Mouse (Mus musculus) NIH3T3 (cell line): ENCODE results near the gene Nop9.
A peak's percentile ranks its signal among the peaks of the same experiment; 100 is the strongest.

Experiments
- DNase-seq: peaks from one replicate; pipeline ENCODE4 v3.0.0-alpha.2; 2012; ENCODE audit warnings: low read depth

Nop9 gene

GRCm38 (mm10) chr14:55727889-55728685 lies 17.4 kb upstream of the Nop9 start:
- DNase-seq = no peak

DNA sequence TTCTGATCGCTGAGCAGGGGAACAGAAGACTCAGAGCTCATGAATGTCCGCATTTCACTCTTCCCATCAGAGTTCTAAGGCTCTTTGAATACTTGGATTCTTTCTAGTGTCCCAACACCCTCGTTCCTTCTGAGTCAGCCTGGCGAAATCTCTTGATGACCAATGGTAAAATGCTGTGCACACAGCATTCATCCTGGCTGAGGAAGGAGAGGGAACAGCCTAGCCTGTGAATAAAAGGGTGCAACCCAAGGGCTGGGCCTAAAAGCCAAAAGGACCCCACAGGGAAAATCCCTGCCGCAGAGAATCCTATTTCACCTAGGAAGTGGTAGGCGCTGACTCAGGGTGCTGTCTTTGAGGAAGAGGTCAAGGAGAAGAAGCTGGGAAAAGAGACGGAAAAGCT lies 15.4 kb upstream of the Nop9 start:
- DNase-seq = peak; percentile 74

DNA sequence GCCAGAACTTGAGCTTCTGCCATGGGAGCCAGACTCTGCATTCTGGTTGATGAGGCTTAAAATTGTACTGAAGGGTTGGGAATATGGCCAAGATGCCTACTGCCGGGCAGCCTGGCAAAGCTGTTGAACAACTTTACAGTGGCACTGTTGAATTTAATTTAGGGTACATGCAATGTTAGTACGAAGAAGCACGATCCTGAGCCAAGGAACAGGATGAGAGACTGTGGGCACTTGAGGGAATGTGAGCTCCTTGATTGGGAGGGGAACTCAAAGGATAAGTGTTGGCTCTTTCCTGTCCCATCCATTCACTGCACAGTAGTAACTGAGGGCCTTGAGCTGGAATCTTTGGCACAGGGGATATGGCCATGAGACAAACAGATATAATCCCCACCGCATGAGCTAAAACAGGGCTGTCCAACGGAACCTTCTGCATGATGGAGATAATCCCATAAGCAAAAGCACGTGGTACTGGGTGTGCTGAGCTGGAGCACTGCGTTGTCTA lies 14.9 kb upstream of the Nop9 start:
- no peak for DNase-seq

GRCm38 (mm10) chr14:55733889-55734288 lies 11.6 kb upstream of the Nop9 start:
- DNase-seq = no peak

DNA sequence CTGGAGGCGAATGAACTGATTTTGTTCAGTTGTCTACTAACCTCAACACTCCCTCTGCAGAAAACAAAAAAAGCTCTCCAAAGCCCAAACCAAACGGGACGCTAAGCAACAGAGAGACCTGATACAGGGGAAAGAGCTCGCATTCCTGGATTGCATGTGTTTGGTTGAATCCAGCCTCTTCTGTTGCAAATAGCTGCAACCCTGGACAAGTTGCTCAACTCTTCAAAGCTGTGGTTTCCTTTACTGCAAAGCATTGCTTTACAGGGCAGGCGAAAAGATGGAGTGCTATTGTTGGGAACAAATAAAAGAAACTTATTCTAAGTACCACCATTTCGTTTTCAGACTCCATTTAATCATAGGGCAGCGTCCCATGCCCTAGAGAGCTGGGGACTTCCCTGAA lies 10.6 kb upstream of the Nop9 start:
- DNase-seq = peak; percentile 6

- no peak for DNase-seq
Measured at GRCm38 (mm10) chr14:55735334-55735733, 10.2 kb upstream of the Nop9 start.

DNA sequence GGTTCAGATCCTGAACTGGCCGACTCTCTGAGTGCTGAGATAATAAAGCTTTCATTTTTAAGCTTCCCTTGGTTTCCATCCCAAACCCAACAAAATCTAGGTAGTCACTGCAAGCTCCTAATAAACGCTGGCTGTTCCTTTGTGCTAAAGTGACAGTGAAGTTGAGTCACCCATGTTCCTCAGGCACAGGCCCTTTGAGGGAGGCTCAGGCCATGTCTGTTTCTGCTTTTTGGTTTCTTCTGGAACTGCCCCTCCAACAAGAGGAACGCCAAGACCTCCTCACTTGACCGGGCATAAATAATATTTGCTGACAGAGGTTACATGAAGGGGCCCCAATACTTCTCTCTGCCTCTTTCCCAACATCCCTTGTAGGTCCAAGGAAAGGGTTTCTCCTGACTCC lies 9.7 kb upstream of the Nop9 start:
- DNase-seq = no peak

DNA sequence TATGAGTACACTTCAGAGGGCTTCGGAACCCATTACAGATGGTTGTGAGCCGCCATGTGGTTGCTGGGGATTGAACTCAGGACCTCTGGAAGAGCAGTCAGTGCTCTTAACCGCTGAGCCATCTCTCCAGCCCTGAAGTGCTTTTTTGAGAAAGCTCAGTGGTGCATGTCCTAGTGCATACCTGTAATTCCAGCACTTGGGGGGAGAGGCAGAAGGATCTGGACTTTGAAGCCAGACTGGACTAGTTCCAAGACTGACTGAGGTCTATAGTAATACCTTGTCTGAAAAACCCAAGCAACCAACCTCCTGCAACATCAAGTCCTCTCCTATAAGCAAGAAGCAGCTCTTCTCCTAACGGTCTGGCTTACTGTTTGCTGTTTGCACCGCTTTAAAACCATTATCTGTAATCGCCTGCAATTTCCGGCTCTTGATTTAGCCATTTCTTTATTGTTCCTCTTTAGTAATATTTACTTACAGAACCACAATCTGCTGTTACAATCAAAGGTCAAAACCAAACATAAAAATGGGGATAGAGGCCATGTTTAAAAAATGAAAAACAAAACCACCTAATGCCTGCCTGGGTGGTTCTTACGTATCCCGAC lies 8.3 kb upstream of the Nop9 start:
- DNase-seq = no peak

DNA sequence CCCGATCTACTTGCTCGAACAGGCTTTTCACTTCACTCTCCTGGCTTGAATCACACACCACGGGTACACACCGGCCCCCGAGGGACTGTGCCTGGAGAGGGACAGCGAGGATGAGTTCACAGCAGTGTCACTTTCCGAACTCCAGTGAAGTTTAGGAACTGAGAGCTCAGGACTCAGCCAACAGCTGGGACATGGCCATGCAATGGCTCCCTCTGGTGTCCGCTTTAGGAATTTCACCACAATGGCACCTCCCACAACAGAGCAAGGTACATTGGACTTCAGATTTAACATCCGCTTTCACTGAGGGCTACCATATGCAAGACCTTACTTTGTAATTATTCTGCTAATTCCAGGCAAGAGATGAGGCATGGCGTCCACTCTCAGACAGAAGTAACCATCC lies 1.8 kb upstream of the Nop9 start:
- DNase-seq = peak; percentile 91

DNA sequence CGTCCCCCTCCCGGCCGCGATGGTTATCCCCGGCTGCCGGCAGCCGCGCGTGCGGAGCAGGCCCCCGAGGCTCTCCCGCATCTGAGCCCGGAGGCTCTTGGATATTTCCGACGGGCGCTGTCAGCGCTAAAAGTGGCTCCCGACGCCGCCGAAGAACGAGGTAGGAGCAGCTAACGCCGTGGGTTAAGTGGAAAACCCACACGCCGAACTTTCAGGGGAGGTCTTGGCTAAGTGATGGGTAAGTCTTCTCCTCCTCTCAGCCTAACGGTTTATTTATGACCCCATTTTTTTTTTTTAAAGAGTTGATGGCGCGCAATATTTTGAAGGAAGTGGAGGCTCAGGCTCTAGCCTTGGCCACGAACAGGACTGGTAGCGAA lies 356 bp downstream of the Nop9 start:
- no peak for DNase-seq

DNA sequence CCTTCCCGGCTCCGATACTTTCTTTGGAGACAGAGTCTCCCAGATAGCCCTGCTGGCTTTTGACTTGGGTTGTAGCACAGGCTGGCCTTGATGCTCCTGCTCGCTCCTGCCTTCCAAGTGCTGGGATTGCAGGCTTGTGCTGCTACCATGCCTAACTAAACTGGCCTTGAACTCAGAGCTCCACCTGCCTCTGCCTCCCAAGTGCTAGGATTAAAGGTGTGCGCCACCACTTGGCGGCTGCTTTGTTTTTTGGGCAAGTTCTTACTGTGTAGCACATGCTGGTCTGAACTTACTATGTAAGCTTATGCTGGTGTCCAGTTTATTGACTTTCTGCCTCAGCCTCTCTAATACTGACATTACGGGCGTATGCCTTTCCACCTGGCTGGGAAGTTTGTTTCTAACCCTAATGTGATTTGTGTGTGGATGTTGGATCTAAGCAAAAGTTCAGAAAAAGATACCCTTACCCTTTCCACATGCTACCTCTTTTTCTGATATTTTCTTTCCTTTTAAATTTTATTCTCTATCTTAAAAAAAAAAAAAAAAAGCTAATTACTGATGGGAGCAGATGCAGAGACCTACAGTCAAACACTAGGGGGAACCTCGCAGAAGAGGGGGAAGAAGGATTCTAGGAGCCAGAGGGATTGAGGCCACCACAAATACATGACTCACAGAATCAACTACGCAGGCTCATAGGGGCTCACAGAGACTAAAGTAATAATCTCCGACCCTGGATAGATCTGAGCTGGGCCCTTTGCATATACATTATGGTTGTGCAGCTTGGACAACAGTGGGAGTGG lies 1.8 kb downstream of the Nop9 start:
- DNase-seq = peak; percentile 40

- DNase-seq = no peak
Measured at GRCm38 (mm10) chr14:55757566-55757965, 12.1 kb downstream of the Nop9 start.

DNA sequence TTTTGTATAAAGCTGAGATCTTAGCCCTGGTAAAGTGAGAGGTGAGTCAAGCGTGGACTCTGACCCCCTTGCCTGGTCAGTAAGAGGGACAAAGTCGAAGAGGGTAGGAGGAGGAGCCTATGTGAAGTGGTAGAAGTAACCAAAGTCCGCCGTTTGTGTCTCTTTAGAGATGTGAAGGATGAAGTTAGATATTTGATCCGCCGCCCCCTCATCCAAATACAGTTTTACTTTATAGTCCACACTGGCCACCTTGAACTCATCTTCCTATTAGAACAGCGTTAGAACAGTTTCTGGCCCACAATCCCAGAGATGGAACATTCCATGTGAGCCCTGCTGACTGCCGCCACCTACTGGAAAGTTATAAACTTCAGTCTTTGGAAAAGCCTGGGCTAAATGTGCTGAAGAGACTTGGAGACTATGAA lies 12.9 kb downstream of the Nop9 start, which contains the start of gene Cideb:
Gene Cideb (minus strand): TSS at position 96 of the 422 bp plus-strand sequence.
- DNase-seq = peak; percentile 83

- peak; percentile 85 for DNase-seq
Measured at GRCm38 (mm10) chr14:55760156-55760555, 14.7 kb downstream of the Nop9 start.

GRCm38 (mm10) chr14:55761163-55761562 lies 15.7 kb downstream of the Nop9 start, which contains the start of gene Ltb4r2:
Ltb4r2 (plus strand) TSS chr14:55761428.
- DNase-seq = no peak

DNA sequence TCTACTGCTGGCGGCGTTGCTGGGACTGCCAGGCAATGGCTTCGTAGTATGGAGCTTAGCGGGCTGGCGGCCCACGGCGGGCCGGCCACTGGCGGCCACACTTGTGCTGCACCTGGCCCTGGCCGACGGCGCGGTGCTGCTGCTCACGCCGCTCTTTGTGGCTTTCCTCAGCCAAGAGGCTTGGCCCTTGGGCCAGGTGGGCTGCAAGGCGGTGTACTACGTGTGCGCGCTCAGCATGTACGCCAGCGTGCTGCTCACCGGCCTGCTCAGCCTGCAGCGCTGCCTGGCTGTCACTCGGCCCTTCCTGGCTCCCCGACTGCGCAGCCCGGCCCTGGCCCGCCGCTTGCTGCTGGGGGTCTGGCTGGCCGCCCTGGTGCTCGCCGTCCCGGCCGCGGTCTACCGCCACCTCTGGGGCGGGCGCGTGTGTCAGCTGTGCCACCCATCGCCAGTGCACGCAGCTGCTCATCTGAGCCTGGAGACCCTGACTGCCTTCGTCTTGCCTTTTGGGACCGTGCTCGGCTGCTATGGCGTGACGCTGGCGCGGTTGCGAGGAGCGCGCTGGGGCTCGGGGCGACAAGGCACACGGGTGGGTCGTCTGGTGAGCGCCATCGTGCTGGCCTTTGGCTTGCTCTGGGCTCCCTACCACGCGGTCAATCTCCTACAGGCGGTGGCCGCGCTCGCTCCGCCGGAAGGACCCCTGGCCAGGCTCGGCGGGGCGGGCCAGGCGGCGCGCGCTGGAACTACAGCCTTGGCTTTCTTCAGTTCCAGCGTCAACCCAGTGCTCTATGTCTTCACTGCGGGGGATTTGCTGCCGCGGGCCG lies 16.7 kb downstream of the Nop9 start:
- DNase-seq = no peak

- no peak for DNase-seq
Measured at GRCm38 (mm10) chr14:55763166-55763565, 17.7 kb downstream of the Nop9 start.

- DNase-seq = no peak
Measured at GRCm38 (mm10) chr14:55765696-55766095, 20.2 kb downstream of the Nop9 start, which contains the start of gene Ltb4r1. Ltb4r1 (plus strand) TSS chr14:55765962.

DNA sequence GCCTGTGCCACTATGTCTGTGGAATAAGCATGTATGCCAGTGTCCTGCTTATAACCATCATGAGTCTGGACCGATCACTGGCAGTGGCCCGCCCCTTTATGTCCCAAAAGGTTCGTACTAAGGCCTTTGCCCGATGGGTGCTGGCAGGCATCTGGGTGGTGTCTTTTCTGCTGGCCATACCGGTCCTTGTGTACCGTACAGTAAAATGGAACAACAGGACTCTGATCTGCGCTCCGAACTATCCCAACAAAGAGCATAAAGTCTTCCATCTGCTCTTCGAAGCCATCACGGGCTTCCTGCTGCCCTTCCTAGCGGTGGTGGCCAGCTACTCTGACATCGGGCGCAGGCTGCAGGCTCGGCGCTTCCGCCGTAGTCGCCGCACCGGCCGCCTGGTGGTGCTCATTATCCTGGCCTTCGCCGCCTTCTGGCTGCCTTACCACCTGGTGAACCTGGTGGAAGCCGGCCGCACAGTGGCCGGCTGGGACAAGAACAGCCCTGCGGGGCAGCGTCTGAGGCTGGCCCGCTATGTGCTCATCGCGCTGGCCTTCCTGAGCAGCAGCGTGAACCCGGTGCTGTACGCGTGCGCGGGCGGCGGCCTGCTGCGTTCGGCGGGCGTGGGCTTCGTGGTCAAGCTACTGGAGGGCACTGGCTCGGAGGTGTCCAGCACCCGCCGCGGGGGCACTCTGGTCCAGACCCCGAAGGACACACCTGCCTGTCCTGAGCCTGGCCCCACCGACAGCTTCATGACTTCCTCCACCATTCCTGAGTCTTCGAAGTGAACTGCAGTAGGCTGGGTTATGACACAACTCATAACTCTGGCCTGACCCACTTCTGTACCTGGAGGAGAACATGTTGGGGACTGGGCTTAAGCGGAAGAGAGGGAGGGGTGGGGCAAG lies 22.3 kb downstream of the Nop9 start:
- DNase-seq = no peak

DNA sequence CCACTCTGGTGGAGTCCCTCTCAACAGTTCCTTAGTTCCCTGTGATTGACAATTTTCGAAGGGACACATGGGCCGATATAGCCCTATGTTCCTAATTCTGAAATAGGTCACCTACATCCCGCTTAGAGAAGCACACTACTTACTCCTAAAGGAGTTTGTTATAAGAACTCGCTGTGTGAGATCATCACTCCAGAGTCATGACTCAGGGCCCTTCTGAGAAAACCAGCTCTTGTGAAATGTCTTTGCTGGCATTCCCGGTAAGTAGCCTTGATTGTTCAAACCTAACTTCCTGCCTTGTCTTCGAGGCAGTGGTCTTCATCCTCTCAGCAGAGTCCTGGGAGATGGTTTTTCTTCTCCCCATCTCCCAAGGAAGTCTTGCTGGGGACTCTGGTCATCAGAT lies 23.1 kb downstream of the Nop9 start:
- DNase-seq = peak; percentile 83
